Mouse (Mus musculus) kidney, postnatal 14 days (tissue): Measurements from ENCODE around the gene Gm7137.
"Not testable (repeated sequence)": the region's sequence is repeated elsewhere in the genome, so short reads cannot be mapped to it uniquely, and the experiment has no call there.

Experiments
- DNase-seq: peaks from one replicate; pipeline ENCODE4 v3.0.0; 2022; ENCODE audit warnings: mixed read lengths

The Gm7137 gene

DNA sequence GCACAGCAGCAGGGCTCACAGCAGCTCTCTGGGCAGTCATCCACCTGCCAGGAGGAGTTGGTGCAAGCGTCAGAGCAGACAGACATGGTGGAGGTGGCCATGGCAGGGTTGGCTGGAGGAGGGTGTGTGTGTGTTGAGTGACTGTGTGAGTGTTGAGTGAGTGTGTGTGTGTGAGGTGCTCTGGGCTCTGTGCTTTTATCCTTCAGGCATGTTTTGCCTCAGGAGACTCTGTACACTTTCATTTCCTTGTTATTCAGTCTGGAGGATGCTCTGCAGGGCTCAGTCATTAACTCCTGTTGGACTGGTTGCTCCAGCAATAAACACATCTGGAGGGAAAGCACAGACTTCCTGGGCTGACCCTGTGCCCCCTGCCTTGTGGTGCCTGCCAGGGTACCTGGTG lies 36.7 kb downstream of the Gm7137 start, which contains the start of gene Gm9736:
Gm9736 (minus strand) TSS at position 101 of the 400 bp plus-strand sequence.
- not testable (repeated sequence) for DNase-seq

DNA sequence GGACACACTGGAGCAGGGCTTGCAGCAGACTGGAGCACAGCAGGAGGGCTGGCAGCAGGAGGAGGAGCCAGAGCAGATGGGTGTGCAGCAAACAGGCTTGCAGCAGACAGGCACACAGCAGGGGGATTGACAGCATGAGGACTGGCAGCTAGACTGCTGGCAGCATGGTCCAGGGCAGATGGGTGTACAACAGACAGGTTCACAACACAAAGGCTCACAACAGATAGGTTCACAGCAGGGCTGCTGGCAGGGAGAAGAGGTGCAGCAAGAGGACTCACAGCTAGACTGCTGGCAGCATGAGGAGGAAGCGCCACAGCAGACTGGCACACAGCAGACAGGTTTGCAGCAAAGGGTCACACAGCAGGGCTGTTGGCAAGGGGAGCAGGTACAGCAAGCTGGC lies 37.3 kb downstream of the Gm7137 start:
- not testable (repeated sequence) for DNase-seq

DNA sequence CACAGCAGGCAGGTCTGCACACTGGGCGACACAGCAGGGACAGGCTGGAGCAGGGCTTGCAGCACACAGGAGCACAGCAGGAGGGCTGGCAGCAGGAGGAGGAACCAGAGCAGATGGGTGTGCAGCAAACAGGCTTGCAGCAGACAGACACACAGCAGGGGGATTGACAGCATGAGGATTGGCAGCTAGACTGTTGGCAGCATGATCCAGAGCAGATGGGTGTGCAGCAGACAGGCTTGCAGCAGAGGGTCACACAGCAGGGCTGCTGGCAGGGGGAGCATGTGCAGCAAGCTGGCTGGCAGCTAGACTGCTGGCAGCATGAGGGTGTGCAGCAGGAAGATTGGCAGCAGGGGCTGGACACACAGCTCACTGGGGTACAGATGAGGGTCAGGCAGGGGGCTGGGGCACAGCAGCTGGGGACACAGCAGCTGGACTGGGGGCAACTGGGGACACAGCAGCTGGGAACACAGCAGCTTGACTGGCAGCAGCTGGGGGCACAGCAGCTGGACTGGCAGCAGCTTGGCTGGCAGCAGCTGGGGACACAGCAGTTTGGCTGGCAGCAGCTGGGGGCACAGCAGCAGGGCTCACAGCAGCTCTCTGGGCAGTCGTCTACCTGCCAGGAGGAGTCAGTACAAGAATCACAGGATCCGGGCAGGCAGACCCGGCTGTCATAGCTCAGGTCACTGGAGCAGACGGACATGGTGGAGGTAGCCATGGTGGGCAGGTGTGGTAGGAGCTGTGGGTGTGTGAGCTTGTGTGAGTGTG lies 45.9 kb downstream of the Gm7137 start, which contains the start of gene Gm18596:
Gm18596 (minus strand) TSS at position 715 of the 765 bp plus-strand sequence.
- not testable (repeated sequence) for DNase-seq

DNA sequence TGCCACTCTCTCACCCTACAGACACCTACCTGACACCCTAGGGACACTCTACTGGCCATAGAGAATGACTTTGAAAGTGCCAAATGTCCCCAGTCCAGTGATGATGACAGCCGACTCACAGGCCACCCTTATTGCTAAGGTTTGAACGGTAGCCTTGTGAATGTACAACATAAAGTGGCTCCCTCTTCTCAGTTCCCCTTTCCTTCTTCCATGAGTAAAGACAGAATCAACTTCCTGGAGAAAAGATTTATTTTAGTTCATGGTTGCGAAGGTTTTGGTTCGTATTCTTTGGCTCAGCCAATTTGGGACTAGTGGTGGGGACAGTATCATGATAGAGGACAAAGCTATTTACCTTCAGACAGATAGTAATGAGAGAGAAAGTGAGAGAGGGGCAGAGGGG lies 49.1 kb downstream of the Gm7137 start:
- no peak for DNase-seq
